Mouse (Mus musculus) testis, adult 2 months (tissue): ENCODE data around the gene Prpf6.
A peak's percentile ranks its signal among the peaks of the same experiment; 100 is the strongest.

Source experiments
- CTCF ChIP-seq: fragments of 200-500 bp; IDR thresholded peaks from 2 replicates; pipeline ENCODE4 v1.5.1; 2012; ENCODE audit warnings: low read depth, mild to moderate bottlenecking, inconsistent platforms, low read length, moderate library complexity; ENCODE audit not compliant: control insufficient read depth, insufficient read depth, insufficient replicate concordance
- POLR2A ChIP-seq: fragments of 200-500 bp; IDR thresholded peaks from 2 replicates; pipeline ENCODE4 v1.6.1; 2012; ENCODE audit warnings: low read depth, mild to moderate bottlenecking, inconsistent platforms, low read length, moderate library complexity; ENCODE audit not compliant: control insufficient read depth

GRCm38 (mm10) chr2:181693339-181694280 is 101.9 kb downstream of the Prpf6 start, which contains the start of gene Rgs19:
- TF ChIP-seq POLR2A (peak; percentile 57), CTCF (no peak)
